Mouse (Mus musculus) inflammation-experienced regulatory T-cells, adult 16 weeks (primary cell): ENCODE data around the gene Gpr21. TPM values are rescaled to one million over a fixed set of nuclear protein-coding genes. Genes with fewer than 3 reads are reported as not detected.

Source experiments
- polyA plus RNA-seq: library from polyadenylated mRNA; unstranded; fragments of 100-300 nt; shearing (Covaris generic); gene quantifications from one replicate; pipeline ENCODE4 v1.2.1, GENCODE M21; 2017

The Gpr21 gene
- 1.3 TPM for polyA plus RNA-seq

GRCm38 (mm10) chr2:37516030-37516710 lies at the start of gene Gpr21:
Gene Gpr21 (plus strand): TSS chr2:37516332.

Other genes starting within 250 kb of the Gpr21 start
- not detected for gene Olfr368, start 189.8 kb upstream of the Gpr21 start, polyA plus RNA-seq
- gene Pdcl, start 157.0 kb upstream of the Gpr21 start, polyA plus RNA-seq: 37.6 TPM
- 28.2 TPM for gene Rc3h2, start 93.4 kb upstream of the Gpr21 start, polyA plus RNA-seq
- gene Zbtb26, start 73.2 kb upstream of the Gpr21 start, polyA plus RNA-seq: 8.1 TPM
- gene Zbtb6, start 73.2 kb upstream of the Gpr21 start, polyA plus RNA-seq: 7.4 TPM
- 90.5 TPM for gene Rabgap1, start 73.1 kb upstream of the Gpr21 start, polyA plus RNA-seq
- 7.7 TPM for gene Strbp, start 187.5 kb downstream of the Gpr21 start, polyA plus RNA-seq